Mouse (Mus musculus): ENCODE results near the gene Med12l. TPM values are rescaled to one million over a fixed set of nuclear protein-coding genes. Genes with fewer than 3 reads are reported as not detected.
"Not testable (repeated sequence)": the region's sequence is repeated elsewhere in the genome, so short reads cannot be mapped to it uniquely, and the experiment has no call there.

Med12l gene
- polyA plus RNA-seq, 1 experiment from 2014 or later = 1.8 TPM

GRCm38 (mm10) chr3:59028696-59029095, 23.1 kb downstream of the Med12l start:
- 67% methylated on average over 6 of the region's 6 CpGs for WGBS
- Histone ChIP-seq H3K4me3 (no peak overlapping the region), H3K36me3 (no peaks in the 10 kb centered on the region), H3K9me3 (no peaks in the 10 kb centered on the region), H3K9ac (no peak overlapping the region), H3K27ac (no peak overlapping the region), H3K4me1 (no peaks in the 10 kb centered on the region), H3K4me2 (replicated peaks) (no peak overlapping the region), H3K27me3 (no peaks in the 10 kb centered on the region)
- ATAC-seq (ENCODE audit: low FRiP score, low read depth) = no peak

GRCm38 (mm10) chr3:59030986-59031385, 25.4 kb downstream of the Med12l start:
- H3K4me2 ChIP-seq (replicated peaks) = no peak overlapping the region
- ATAC-seq (ENCODE audit: low FRiP score, low read depth) = no peak
- H3K27me3 ChIP-seq = no peaks in the 10 kb centered on the region
- H3K36me3 ChIP-seq = no peaks in the 10 kb centered on the region
- no peaks in the 10 kb centered on the region for H3K9me3 ChIP-seq
- H3K4me1 ChIP-seq = no peaks in the 10 kb centered on the region
- no peak overlapping the region for H3K9ac ChIP-seq
- H3K4me3 ChIP-seq = no peak overlapping the region
- no peak overlapping the region for H3K27ac ChIP-seq
- 32% methylated on average over 4 of the region's 4 CpGs for WGBS

GRCm38 (mm10) chr3:59041487-59041886, 35.9 kb downstream of the Med12l start:
- H3K4me2 ChIP-seq (replicated peaks) = no peak overlapping the region
- no peak overlapping the region for H3K9ac ChIP-seq
- no peak overlapping the region for H3K27ac ChIP-seq
- no peaks in the 10 kb centered on the region for H3K27me3 ChIP-seq
- H3K36me3 ChIP-seq = no peaks in the 10 kb centered on the region
- no peak overlapping the region for H3K4me3 ChIP-seq
- 79% methylated on average over 6 of the region's 6 CpGs for WGBS
- ATAC-seq (ENCODE audit: low FRiP score, low read depth) = no peak
- H3K9me3 ChIP-seq = no peaks in the 10 kb centered on the region
- no peaks in the 10 kb centered on the region; the same call in 1 of the 2 replicates for H3K4me1 ChIP-seq

- Histone ChIP-seq H3K27ac (no peak overlapping the region), H3K4me1 (0 out of 2 replicates have a peak, but pooled peaks cover 6% of the 10 kb centered on the region), H3K9me3 (no peaks in the 10 kb centered on the region), H3K4me3 (no peak overlapping the region), H3K4me2 (replicated peaks) (no peak overlapping the region), H3K27me3 (no peaks in the 10 kb centered on the region), H3K9ac (no peak overlapping the region), H3K36me3 (no peaks in the 10 kb centered on the region)
- WGBS = 85% methylated on average over 17 of the region's 17 CpGs
- no peak for ATAC-seq (ENCODE audit: low FRiP score, low read depth)
Observed at GRCm38 (mm10) chr3:59054834-59055535, 49.4 kb downstream of the Med12l start.

- H3K27ac ChIP-seq = no peak overlapping the region
- H3K9me3 ChIP-seq = no peaks in the 10 kb centered on the region
- H3K4me1 ChIP-seq = 0 out of 2 replicates have a peak, but pooled peaks cover 6% of the 10 kb centered on the region
- H3K27me3 ChIP-seq = no peaks in the 10 kb centered on the region
- WGBS = 5% methylated on average over 7 of the region's 7 CpGs
- ATAC-seq (ENCODE audit: low FRiP score, low read depth) = peak; percentile 85
- H3K9ac ChIP-seq = no peak overlapping the region
- H3K36me3 ChIP-seq = no peaks in the 10 kb centered on the region
- peak overlapping the region; percentile 31; the same call in 1 of the 2 replicates for H3K4me2 ChIP-seq (replicated peaks)
- no peak overlapping the region for H3K4me3 ChIP-seq
Observed at GRCm38 (mm10) chr3:59059022-59059541, 53.5 kb downstream of the Med12l start.

- ATAC-seq (ENCODE audit: low FRiP score, low read depth) = no peak
- Histone ChIP-seq H3K9me3 (no peaks in the 10 kb centered on the region), H3K36me3 (no peaks in the 10 kb centered on the region), H3K4me3 (no peak overlapping the region), H3K4me2 (replicated peaks) (no peak overlapping the region), H3K9ac (no peak overlapping the region), H3K27ac (no peak overlapping the region), H3K27me3 (no peaks in the 10 kb centered on the region), H3K4me1 (0 out of 2 replicates have a peak, but pooled peaks cover 6% of the 10 kb centered on the region)
- WGBS = 78% methylated on average over 7 of the region's 7 CpGs
Observed at GRCm38 (mm10) chr3:59060131-59060530, 54.5 kb downstream of the Med12l start.

- peaks cover 19% of the 10 kb centered on the region for H3K4me1 ChIP-seq
- no peak overlapping the region for H3K4me2 ChIP-seq (replicated peaks)
- H3K27me3 ChIP-seq = no peaks in the 10 kb centered on the region
- WGBS = 37% methylated on average over 5 of the region's 5 CpGs
- H3K9ac ChIP-seq = no peak overlapping the region
- no peaks in the 10 kb centered on the region for H3K9me3 ChIP-seq
- no peak overlapping the region for H3K27ac ChIP-seq
- H3K4me3 ChIP-seq = no peak overlapping the region
- ATAC-seq (ENCODE audit: low FRiP score, low read depth) = no peak
- H3K36me3 ChIP-seq = no peaks in the 10 kb centered on the region
Observed at GRCm38 (mm10) chr3:59062141-59062540, 56.5 kb downstream of the Med12l start.

GRCm38 (mm10) chr3:59063431-59063830, 57.8 kb downstream of the Med12l start:
- Histone ChIP-seq H3K4me1 (peaks cover 21% of the 10 kb centered on the region), H3K27ac (no peak overlapping the region), H3K4me3 (no peak overlapping the region), H3K36me3 (no peaks in the 10 kb centered on the region), H3K9me3 (no peaks in the 10 kb centered on the region), H3K27me3 (no peaks in the 10 kb centered on the region), H3K9ac (no peak overlapping the region), H3K4me2 (replicated peaks) (no peak overlapping the region)
- 85% methylated on average over 4 of the region's 4 CpGs for WGBS
- no peak for ATAC-seq (ENCODE audit: low FRiP score, low read depth)

- Histone ChIP-seq H3K27ac (no peak overlapping the region), H3K4me2 (replicated peaks) (no peak overlapping the region)
Observed at GRCm38 (mm10) chr3:59065937-59066336, 60.3 kb downstream of the Med12l start.

GRCm38 (mm10) chr3:59066558-59067294, 61.1 kb downstream of the Med12l start:
- Histone ChIP-seq H3K9ac (no peak overlapping the region), H3K36me3 (no peaks in the 10 kb centered on the region), H3K4me2 (replicated peaks) (no peak overlapping the region), H3K27ac (peak overlapping the region; percentile 58), H3K4me1 (peaks cover 16% of the 10 kb centered on the region), H3K4me3 (no peak overlapping the region), H3K9me3 (no peaks in the 10 kb centered on the region), H3K27me3 (no peaks in the 10 kb centered on the region)
- WGBS = 33% methylated on average over 8 of the region's 8 CpGs
- peak; percentile 85 for ATAC-seq (ENCODE audit: low FRiP score, low read depth)

More at GRCm38 (mm10) chr3:59065937-59066336, 60.3 kb downstream of the Med12l start:
- Histone ChIP-seq H3K36me3 (no peaks in the 10 kb centered on the region), H3K27me3 (no peaks in the 10 kb centered on the region), H3K4me3 (no peak overlapping the region), H3K9me3 (no peaks in the 10 kb centered on the region), H3K4me1 (peaks cover 16% of the 10 kb centered on the region), H3K9ac (no peak overlapping the region)
- ATAC-seq (ENCODE audit: low FRiP score, low read depth) = no peak
- WGBS = 87% methylated on average over 3 of the region's 3 CpGs

GRCm38 (mm10) chr3:59069071-59069470, 63.4 kb downstream of the Med12l start:
- WGBS = 84% methylated on average over 1 of the region's 1 CpGs
- H3K27me3 ChIP-seq; ATAC-seq (ENCODE audit: low FRiP score, low read depth); H3K36me3 ChIP-seq; H3K4me2 ChIP-seq (replicated peaks); H3K27ac ChIP-seq; H3K4me3 ChIP-seq; H3K9ac ChIP-seq; H3K9me3 ChIP-seq: not testable (repeated sequence)
- peaks cover 16% of the 10 kb centered on the region for H3K4me1 ChIP-seq

GRCm38 (mm10) chr3:59077278-59077677, 71.7 kb downstream of the Med12l start:
- no peaks in the 10 kb centered on the region for H3K9me3 ChIP-seq
- no peaks in the 10 kb centered on the region for H3K36me3 ChIP-seq
- H3K27ac ChIP-seq = no peak overlapping the region
- H3K4me3 ChIP-seq = no peak overlapping the region
- WGBS = 65% methylated on average over 4 of the region's 4 CpGs
- H3K9ac ChIP-seq = no peak overlapping the region
- ATAC-seq (ENCODE audit: low FRiP score, low read depth) = no peak
- no peak overlapping the region for H3K4me2 ChIP-seq (replicated peaks)
- H3K4me1 ChIP-seq = peaks cover 15% of the 10 kb centered on the region
- H3K27me3 ChIP-seq = no peaks in the 10 kb centered on the region

Data from limb, embryonic 13.5 days (tissue).